Mouse (Mus musculus) erythroblast, embryonic 14.5 days (primary cell): ENCODE results near the gene Dlg2.

ENCODE experiments used
- GATA1 ChIP-seq: IDR thresholded peaks from 2 replicates; pipeline ENCODE4 v1.6.1; 2012; ENCODE audit warnings: low read length, inconsistent platforms, mixed read lengths
- TAL1 ChIP-seq: IDR thresholded peaks from 3 replicates; pipeline ENCODE4 v1.6.1; 2012; ENCODE audit warnings: low read length, inconsistent platforms, mixed read lengths

- no peak for TF ChIP-seq TAL1
- TF ChIP-seq GATA1, result no peak
Observed at GRCm38 (mm10) chr7:91457207-91457606, 980.7 kb downstream of the Dlg2 start.
